Mouse (Mus musculus) testis, adult 2 months (tissue): ENCODE results near the gene Ube2n.

Source experiments
- CTCF ChIP-seq: fragments of 200-500 bp; IDR thresholded peaks from 2 replicates; pipeline ENCODE4 v1.5.1; 2012; ENCODE audit warnings: low read depth, mild to moderate bottlenecking, inconsistent platforms, low read length, moderate library complexity; ENCODE audit not compliant: control insufficient read depth, insufficient read depth, insufficient replicate concordance
- POLR2A ChIP-seq: fragments of 200-500 bp; IDR thresholded peaks from 2 replicates; pipeline ENCODE4 v1.6.1; 2012; ENCODE audit warnings: low read depth, mild to moderate bottlenecking, inconsistent platforms, low read length, moderate library complexity; ENCODE audit not compliant: control insufficient read depth

DNA sequence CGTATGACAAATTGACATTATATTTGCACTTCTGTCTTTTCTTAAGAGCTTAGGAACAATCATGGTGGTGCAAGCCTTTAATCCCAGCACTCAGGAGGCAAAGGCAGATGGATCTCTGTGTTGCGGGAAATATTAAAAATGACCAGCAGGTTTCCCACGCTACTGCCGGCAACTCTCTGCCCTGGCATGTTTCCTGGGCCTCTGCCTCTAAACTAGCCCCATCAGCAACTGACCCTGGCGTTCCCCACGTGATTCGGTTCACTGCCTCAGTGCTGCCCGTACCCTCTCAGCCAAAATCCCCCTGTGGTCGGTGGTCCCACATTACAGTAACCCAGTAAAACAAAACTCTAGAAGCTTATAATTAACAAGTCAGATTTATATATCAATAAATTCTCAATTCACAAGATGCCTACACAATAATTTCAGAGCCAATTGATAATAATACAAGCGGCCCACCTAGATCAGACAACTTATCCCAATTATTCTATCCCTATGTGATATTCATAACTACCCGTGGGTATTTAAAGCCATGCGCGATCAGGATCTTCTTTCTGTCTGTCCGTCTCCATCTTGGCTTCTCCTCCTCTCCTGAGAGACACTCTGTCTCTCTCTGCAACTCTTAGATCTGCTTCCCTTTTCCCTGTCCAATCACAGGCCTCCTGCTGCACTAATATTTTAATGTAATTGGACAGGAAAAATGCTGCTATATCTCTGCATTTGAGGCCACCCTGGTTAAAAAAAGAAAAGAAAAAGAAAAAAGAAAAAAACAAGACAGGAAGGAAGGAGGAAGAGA is 11.3 kb upstream of the Ube2n start:
- TF ChIP-seq POLR2A = no peak
- no peak for TF ChIP-seq CTCF
